Mouse (Mus musculus) sigmoid colon, adult 10 weeks (tissue): ENCODE data around the gene Tcf19. TPM values are rescaled to one million over a fixed set of nuclear protein-coding genes. Genes with fewer than 3 reads are reported as not detected.

ENCODE experiments used
- polyA plus RNA-seq: library from polyadenylated mRNA; stranded (reverse); fragments of 350-450 nt; fragmentation: Illumina TruSeq; extraction: RNeasy Lipid Tissue Mini Kit (QIAGEN cat#74804); gene quantifications from one replicate; pipeline ENCODE4 v1.2.3, GENCODE M21; 2014; ENCODE audit warnings: low read depth, low replicate concordance

Tcf19 gene
- 2.7 TPM for polyA plus RNA-seq

GRCm38 (mm10) chr17:35516652-35517500, at the start of gene Tcf19, which contains the start of gene Cchcr1:
Tcf19 (minus strand) TSS chr17:35516824.
Cchcr1 (plus strand) TSS chr17:35517100.

GRCm38 (mm10) chr17:35551881-35552414, 35.3 kb upstream of the Tcf19 start, which contains the start of gene Cdsn:
Cdsn (plus strand) TSS chr17:35552128.

GRCm38 (mm10) chr17:35532901-35533300, 16.3 kb upstream of the Tcf19 start, which contains the start of gene Psors1c2:
Psors1c2 (plus strand) TSS chr17:35533201.

GRCm38 (mm10) chr17:35505776-35506175, 10.8 kb downstream of the Tcf19 start, which contains the start of gene Pou5f1:
Pou5f1 (plus strand) TSS chr17:35506018.

GRCm38 (mm10) chr17:35469842-35470751, 46.5 kb downstream of the Tcf19 start, which contains the start of gene H2-Q10:
H2-Q10 (plus strand) TSS chr17:35470089.

Other genes with a start within 250 kb of the Tcf19 start
- gene H2-Q1, start 196.4 kb downstream of the Tcf19 start, polyA plus RNA-seq = 45.4 TPM
- gene H2-Q2, start 174.6 kb downstream of the Tcf19 start, polyA plus RNA-seq = 288 TPM
- gene H2-Q4, start 137.2 kb downstream of the Tcf19 start, polyA plus RNA-seq = 34.4 TPM
- gene H2-Q6, start 92.0 kb downstream of the Tcf19 start, polyA plus RNA-seq = 7.1 TPM
- gene H2-Q7, start 77.7 kb downstream of the Tcf19 start, polyA plus RNA-seq = 12.5 TPM
- gene H2-Q10, start 46.7 kb downstream of the Tcf19 start, polyA plus RNA-seq = 3.2 TPM
- not detected for gene Pou5f1, start 10.8 kb downstream of the Tcf19 start, polyA plus RNA-seq
- gene Cchcr1, start 276 bp upstream of the Tcf19 start, polyA plus RNA-seq = 4.6 TPM
- gene Psors1c2, start 16.4 kb upstream of the Tcf19 start, polyA plus RNA-seq = not detected
- gene Cdsn, start 35.3 kb upstream of the Tcf19 start, polyA plus RNA-seq = not detected
- not detected for gene 2300002M23Rik, start 50.6 kb upstream of the Tcf19 start, polyA plus RNA-seq
- not detected for gene Sfta2, start 84.7 kb upstream of the Tcf19 start, polyA plus RNA-seq
- not detected for gene Gm9573, start 109.8 kb upstream of the Tcf19 start, polyA plus RNA-seq
- gene Mucl3, start 126.9 kb upstream of the Tcf19 start, polyA plus RNA-seq = not detected
- 0.28 TPM for gene Vars2, start 150.8 kb upstream of the Tcf19 start, polyA plus RNA-seq
- gene Gtf2h4, start 156.9 kb upstream of the Tcf19 start, polyA plus RNA-seq = 2.5 TPM
- 7.5 TPM for gene Ddr1, start 187.8 kb upstream of the Tcf19 start, polyA plus RNA-seq